Mouse (Mus musculus) lung, postnatal 10 days (tissue): ENCODE data around the gene Pbx3.

ENCODE experiments used
- DNase-seq: peaks from one replicate; pipeline ENCODE4 v3.0.0; 2021

Gene Pbx3

GRCm38 (mm10) chr2:34217596-34217995, 155.3 kb downstream of the Pbx3 start:
- DNase-seq: no peak

- DNase-seq: no peak
Observed at GRCm38 (mm10) chr2:34215496-34215895, 157.4 kb downstream of the Pbx3 start.

- no peak for DNase-seq
Observed at GRCm38 (mm10) chr2:34212418-34212817, 160.5 kb downstream of the Pbx3 start.

GRCm38 (mm10) chr2:34204797-34205196, 168.1 kb downstream of the Pbx3 start:
- DNase-seq: no peak

- DNase-seq: no peak
Observed at GRCm38 (mm10) chr2:34204325-34204724, 168.6 kb downstream of the Pbx3 start.

- no peak for DNase-seq
Observed at GRCm38 (mm10) chr2:34193870-34194820, 178.8 kb downstream of the Pbx3 start.

GRCm38 (mm10) chr2:34193276-34193675, 179.7 kb downstream of the Pbx3 start:
- DNase-seq: no peak

GRCm38 (mm10) chr2:34187366-34187765, 185.6 kb downstream of the Pbx3 start:
- DNase-seq: no peak

GRCm38 (mm10) chr2:34181600-34181999, 191.3 kb downstream of the Pbx3 start:
- no peak for DNase-seq

GRCm38 (mm10) chr2:34179299-34179698, 193.6 kb downstream of the Pbx3 start:
- no peak for DNase-seq

- no peak for DNase-seq
Observed at GRCm38 (mm10) chr2:34178653-34179052, 194.3 kb downstream of the Pbx3 start.

- no peak for DNase-seq
Observed at GRCm38 (mm10) chr2:34170424-34170823, 202.5 kb downstream of the Pbx3 start.

GRCm38 (mm10) chr2:34169626-34170025, 203.3 kb downstream of the Pbx3 start:
- DNase-seq: no peak

- no peak for DNase-seq
Observed at GRCm38 (mm10) chr2:34168191-34168590, 204.8 kb downstream of the Pbx3 start.

- DNase-seq: no peak
Observed at GRCm38 (mm10) chr2:34162484-34162883, 210.5 kb downstream of the Pbx3 start.

- DNase-seq: no peak
Observed at GRCm38 (mm10) chr2:34157746-34158145, 215.2 kb downstream of the Pbx3 start.

GRCm38 (mm10) chr2:34154833-34155232, 218.1 kb downstream of the Pbx3 start:
- no peak for DNase-seq

- no peak for DNase-seq
Observed at GRCm38 (mm10) chr2:34153336-34153735, 219.6 kb downstream of the Pbx3 start.

GRCm38 (mm10) chr2:34150560-34150959, 222.4 kb downstream of the Pbx3 start:
- no peak for DNase-seq

- DNase-seq: no peak
Observed at GRCm38 (mm10) chr2:34148214-34148613, 224.7 kb downstream of the Pbx3 start.

GRCm38 (mm10) chr2:34147476-34147875, 225.5 kb downstream of the Pbx3 start:
- DNase-seq: no peak

- no peak for DNase-seq
Observed at GRCm38 (mm10) chr2:34147036-34147435, 225.9 kb downstream of the Pbx3 start.

- DNase-seq: no peak
Observed at GRCm38 (mm10) chr2:34146431-34146830, 226.5 kb downstream of the Pbx3 start.

GRCm38 (mm10) chr2:34139470-34140158, 233.3 kb downstream of the Pbx3 start:
- no peak for DNase-seq
